Mouse (Mus musculus) skeletal muscle tissue, adult 2 months (tissue): ENCODE data around the gene Coro1c.

Experiments used
- DNase-seq: peaks from one replicate; pipeline ENCODE4 v3.0.0-alpha.2; 2012; ENCODE audit warnings: low read depth, low spot score

The Coro1c gene

GRCm38 (mm10) chr5:113908592-113909441 is at the start of gene Coro1c:
Gene Coro1c, minus strand, starts transcription at chr5:113908758.
- peak; percentile 96 for DNase-seq

- DNase-seq = peak; percentile 70
Observed at GRCm38 (mm10) chr5:113956510-113956909, 48.0 kb upstream of the Coro1c start.

GRCm38 (mm10) chr5:113955691-113956090 is 47.1 kb upstream of the Coro1c start:
- DNase-seq = no peak

- no peak for DNase-seq
Observed at GRCm38 (mm10) chr5:113955281-113955680, 46.7 kb upstream of the Coro1c start.

GRCm38 (mm10) chr5:113954421-113954820 is 45.9 kb upstream of the Coro1c start:
- peak; percentile 73 for DNase-seq

- DNase-seq = no peak
Observed at GRCm38 (mm10) chr5:113952519-113952918, 44.0 kb upstream of the Coro1c start.

GRCm38 (mm10) chr5:113951693-113952071 is 43.1 kb upstream of the Coro1c start:
- DNase-seq = no peak

- DNase-seq = no peak
Observed at GRCm38 (mm10) chr5:113950786-113951692, 42.5 kb upstream of the Coro1c start.

- no peak for DNase-seq
Observed at GRCm38 (mm10) chr5:113950133-113950532, 41.6 kb upstream of the Coro1c start.

GRCm38 (mm10) chr5:113947280-113947679 is 38.7 kb upstream of the Coro1c start:
- DNase-seq = no peak

- peak; percentile 38 for DNase-seq
Observed at GRCm38 (mm10) chr5:113945126-113945525, 36.6 kb upstream of the Coro1c start.

- no peak for DNase-seq
Observed at GRCm38 (mm10) chr5:113943328-113943727, 34.8 kb upstream of the Coro1c start.

- no peak for DNase-seq
Observed at GRCm38 (mm10) chr5:113942580-113942979, 34.0 kb upstream of the Coro1c start.

GRCm38 (mm10) chr5:113939263-113939900 is 30.8 kb upstream of the Coro1c start:
- no peak for DNase-seq

GRCm38 (mm10) chr5:113937650-113938049 is 29.1 kb upstream of the Coro1c start:
- no peak for DNase-seq

GRCm38 (mm10) chr5:113933889-113934288 is 25.3 kb upstream of the Coro1c start:
- DNase-seq = no peak

GRCm38 (mm10) chr5:113933480-113933879 is 24.9 kb upstream of the Coro1c start:
- DNase-seq = no peak

GRCm38 (mm10) chr5:113932310-113932709 is 23.8 kb upstream of the Coro1c start:
- DNase-seq = no peak

- DNase-seq = peak; percentile 83
Observed at GRCm38 (mm10) chr5:113930648-113931609, 22.4 kb upstream of the Coro1c start.

- DNase-seq = peak; percentile 46
Observed at GRCm38 (mm10) chr5:113929950-113930647, 21.5 kb upstream of the Coro1c start.
